Mouse (Mus musculus) hindbrain, postnatal 0 days (tissue): ENCODE results near the gene Tmem178b. TPM values are rescaled to one million over a fixed set of nuclear protein-coding genes. Genes with fewer than 3 reads are reported as not detected.

Experiments used
- ATAC-seq: fragments of 200-750 bp; cut with Nextera tagmentation; 2 replicates; pipeline ENCODE4 v1.8.0; 2017; ENCODE audit warnings: mild to moderate bottlenecking, moderate TSS enrichment, moderate library complexity
- DNase-seq: peaks from one replicate; pipeline ENCODE4 v3.0.0-alpha.2; 2015; ENCODE audit warnings: low spot score
- H3K27ac ChIP-seq: fragments of 300-500 bp; sonication (generic); 2 replicates; pipeline ENCODE4 v1.5.1; 2014; ENCODE audit warnings: mild to moderate bottlenecking
- H3K27me3 ChIP-seq: fragments of 300-500 bp; sonication (generic); 2 replicates; pipeline ENCODE4 v1.6.1; 2014; ENCODE audit warnings: low read length, mixed read lengths; ENCODE audit not compliant: insufficient read depth
- H3K36me3 ChIP-seq: fragments of 300-500 bp; sonication (generic); 2 replicates; pipeline ENCODE4 v1.6.1; 2014; ENCODE audit warnings: low read length, mixed read lengths; ENCODE audit not compliant: insufficient read depth
- H3K4me1 ChIP-seq: fragments of 300-500 bp; sonication (generic); 2 replicates; pipeline ENCODE4 v1.6.1; 2014; ENCODE audit warnings: antibody characterized with exemption, low read length, mixed read lengths; ENCODE audit not compliant: insufficient read depth
- H3K4me2 ChIP-seq: fragments of 300-500 bp; sonication (generic); 2 replicates; pipeline ENCODE4 v1.6.1; 2014; ENCODE audit warnings: low read depth, mild to moderate bottlenecking, low read length, moderate library complexity, mixed read lengths
- H3K4me3 ChIP-seq: fragments of 300-500 bp; sonication (generic); 2 replicates; pipeline ENCODE4 v1.5.1; 2014; ENCODE audit warnings: low read length
- H3K9ac ChIP-seq: fragments of 300-500 bp; sonication (generic); replicated peaks from 2 replicates; pipeline ENCODE4 v1.6.1; 2014; ENCODE audit warnings: mild to moderate bottlenecking, low read length, moderate library complexity, mixed read lengths
- H3K9me3 ChIP-seq: fragments of 300-500 bp; sonication (generic); 2 replicates; pipeline ENCODE4 v1.6.1; 2016; ENCODE audit warnings: low read length, mixed read lengths
- CTCF ChIP-seq: IDR thresholded peaks from 2 replicates; pipeline ENCODE4 v1.5.1; 2016; ENCODE audit warnings: antibody characterized with exemption, control low read depth, low read depth
- WGBS: fragments of 180-500 bp; shearing (Covaris S2); extraction: QIAGEN DNeasy Blood & Tissue Kit; methylation state at CpG from one replicate; pipeline ENCODE4 v1.1.7; 2014; 5-methylcytosine and 5-hydroxymethylcytosine counted together
- polyA plus RNA-seq: library from polyadenylated mRNA; unstranded; fragments of >200 nt; fragmentation: Nextera tagmentation; extraction: Ambion mirVana; gene quantifications from 2 replicates; pipeline ENCODE4 v1.2.1, GENCODE M21; 2015
- total RNA-seq: library from RNA; depleted of rRNA; stranded (reverse); fragments of >200 nt; gene quantifications from 2 replicates; pipeline ENCODE4 v1.2.3, GENCODE M21; 2014

Tmem178b gene
- total and polyA plus RNA-seq, 2 experiments from 2014 or later: 31.4 to 146 TPM

DNA sequence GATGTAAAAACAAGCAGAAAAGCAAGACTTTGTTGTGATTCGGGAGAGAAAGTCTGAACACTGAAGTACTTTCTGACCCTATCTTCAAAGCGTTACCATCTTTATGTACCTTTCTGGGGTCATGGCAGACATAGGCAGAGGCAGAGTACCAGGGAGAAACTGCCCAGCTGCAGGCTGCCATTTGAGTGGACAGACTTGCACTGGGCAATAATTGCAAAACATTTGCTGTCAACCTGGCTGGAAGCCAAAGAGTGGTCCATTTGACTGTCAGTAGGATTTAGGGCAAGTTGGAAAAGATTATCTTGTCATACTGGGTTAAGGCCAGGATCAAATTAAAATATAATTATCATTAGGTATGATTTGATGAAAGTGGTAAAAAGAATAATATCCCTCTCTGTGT lies 247.1 kb downstream of the Tmem178b start:
- DNase-seq (peak; percentile 55), ATAC-seq (no peak)
- no peak overlapping the region for H3K4me3 ChIP-seq
- no peak overlapping the region for H3K9ac ChIP-seq
- no peak overlapping the region for H3K27ac ChIP-seq
- WGBS: 76% methylated on average over 2 of the region's 2 CpGs
- no peaks in the 10 kb centered on the region for H3K36me3 ChIP-seq
- no peaks in the 10 kb centered on the region for H3K9me3 ChIP-seq
- H3K27me3 ChIP-seq: no peaks in the 10 kb centered on the region
- H3K4me1 ChIP-seq: peaks cover 9% of the 10 kb centered on the region
- TF ChIP-seq CTCF: no peak
- no peak overlapping the region for H3K4me2 ChIP-seq

DNA sequence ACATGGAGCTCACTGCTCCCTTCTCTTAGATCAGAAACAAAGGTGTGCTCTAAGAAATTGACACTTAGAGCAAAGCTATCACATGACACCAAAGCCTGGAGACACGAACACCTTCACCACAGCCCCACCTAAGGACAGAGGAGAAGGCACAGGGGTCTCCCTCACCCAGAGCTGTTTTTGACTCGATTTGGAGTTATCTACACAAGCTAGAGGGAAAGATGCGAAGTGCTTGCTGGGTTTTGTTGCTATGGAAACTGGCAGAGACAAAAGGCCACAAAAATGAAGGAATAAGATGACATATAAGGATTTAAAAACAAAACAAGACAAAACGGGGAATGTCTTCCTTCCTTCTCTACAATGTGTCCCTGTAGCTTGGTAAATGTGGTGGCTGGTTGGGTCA lies 248.4 kb downstream of the Tmem178b start:
- no peak for ATAC-seq

DNA sequence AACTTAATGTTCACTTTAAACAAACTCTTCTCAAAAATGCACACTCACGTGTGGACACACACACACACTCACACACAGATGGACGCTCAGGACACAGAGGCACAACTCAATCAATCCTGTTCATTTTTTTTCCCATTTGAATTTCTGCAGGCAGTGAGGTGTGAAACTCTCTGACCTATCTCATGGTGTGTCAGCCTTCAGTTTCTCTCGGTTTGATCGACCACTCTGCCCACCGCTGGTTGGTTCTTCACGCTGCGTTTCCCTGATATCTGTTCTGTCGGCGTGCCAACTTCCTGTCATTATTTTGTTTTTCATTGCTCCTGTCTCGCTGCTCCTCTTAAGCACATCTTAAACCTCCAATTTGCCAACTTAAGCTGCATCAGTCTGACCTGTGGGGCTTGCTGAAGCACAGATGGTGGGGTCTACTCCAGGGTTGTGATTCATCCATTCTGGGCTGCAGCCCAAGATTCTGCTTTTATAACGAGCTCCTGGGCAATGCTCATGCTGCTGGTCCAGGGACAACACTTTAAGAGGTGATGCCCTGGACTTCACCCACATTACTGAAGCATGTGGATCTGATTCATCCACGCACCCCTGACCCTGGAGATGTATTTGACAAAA lies 250.1 kb downstream of the Tmem178b start:
- TF ChIP-seq CTCF: no peak
- Histone ChIP-seq H3K4me2 (no peak overlapping the region), H3K9ac (no peak overlapping the region), H3K36me3 (no peaks in the 10 kb centered on the region), H3K9me3 (no peaks in the 10 kb centered on the region), H3K27ac (no peak overlapping the region), H3K27me3 (no peaks in the 10 kb centered on the region), H3K4me1 (0 out of 2 replicates have a peak, but pooled peaks cover 5% of the 10 kb centered on the region), H3K4me3 (no peak overlapping the region)
- peak; percentile 75 for ATAC-seq
- DNase-seq: peak; percentile 66
- WGBS: 44% methylated on average over 12 of the region's 12 CpGs

More for the DNA sequence above, 248.4 kb downstream of the Tmem178b start:
- H3K27me3 ChIP-seq: no peaks in the 10 kb centered on the region
- DNase-seq: peak; percentile 60
- no peak overlapping the region for H3K4me3 ChIP-seq
- H3K27ac ChIP-seq: 0 out of 2 replicates have a peak overlapping the region, but pooled peaks have one; percentile 8
- no peaks in the 10 kb centered on the region for H3K9me3 ChIP-seq
- no peaks in the 10 kb centered on the region for H3K36me3 ChIP-seq
- no peak overlapping the region for H3K4me2 ChIP-seq
- H3K9ac ChIP-seq: no peak overlapping the region
- 26% methylated on average over 4 of the region's 4 CpGs for WGBS
- 0 out of 2 replicates have a peak, but pooled peaks cover 5% of the 10 kb centered on the region for H3K4me1 ChIP-seq
- TF ChIP-seq CTCF: no peak

DNA sequence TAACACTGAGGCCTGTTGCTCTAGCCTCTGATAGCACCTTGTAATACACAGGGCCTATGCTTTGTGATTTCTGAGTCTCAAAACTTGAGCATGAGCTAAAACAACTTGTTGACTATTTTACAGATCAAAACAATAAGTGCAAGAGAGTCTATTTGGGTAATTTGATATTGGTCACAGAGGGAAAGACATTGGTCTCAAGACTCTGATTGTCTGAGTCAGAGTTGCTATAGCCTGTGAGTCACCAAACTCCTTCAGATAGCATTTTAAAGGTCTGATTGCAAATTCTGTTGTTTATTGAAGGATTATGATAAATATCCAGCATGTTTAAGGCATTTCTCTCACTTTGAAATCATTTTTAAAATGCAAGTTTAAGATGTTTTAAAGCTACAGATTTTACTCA lies 250.9 kb downstream of the Tmem178b start:
- Histone ChIP-seq H3K9ac (no peak overlapping the region), H3K27me3 (no peaks in the 10 kb centered on the region), H3K4me1 (0 out of 2 replicates have a peak, but pooled peaks cover 5% of the 10 kb centered on the region), H3K4me3 (no peak overlapping the region), H3K9me3 (no peaks in the 10 kb centered on the region), H3K4me2 (no peak overlapping the region), H3K27ac (no peak overlapping the region), H3K36me3 (no peaks in the 10 kb centered on the region)
- TF ChIP-seq CTCF: no peak
- DNase-seq (no peak), ATAC-seq (no peak)

DNA sequence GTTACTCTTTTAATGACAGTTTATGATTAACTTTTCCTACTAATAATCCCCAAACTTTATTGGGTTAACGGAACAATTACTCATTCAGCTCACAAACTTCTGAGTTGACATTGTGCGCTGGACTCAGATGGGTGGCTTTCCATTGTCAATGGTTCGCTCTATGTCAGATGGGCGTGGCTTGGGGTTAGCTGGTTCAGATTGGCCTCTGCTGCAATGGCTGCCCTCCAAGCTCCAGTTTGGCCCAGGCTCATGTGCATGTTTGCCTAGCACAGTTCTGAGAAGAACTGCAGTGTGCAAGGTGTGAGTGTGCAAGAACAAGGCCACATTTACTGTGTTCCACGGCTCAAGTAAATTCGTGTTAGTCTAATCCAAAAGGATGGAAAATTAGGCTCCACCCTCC lies 255.6 kb downstream of the Tmem178b start:
- no peak overlapping the region for H3K9ac ChIP-seq
- H3K36me3 ChIP-seq: no peaks in the 10 kb centered on the region
- H3K4me3 ChIP-seq: no peak overlapping the region
- no peak overlapping the region for H3K27ac ChIP-seq
- no peaks in the 10 kb centered on the region; the same call in none of the 2 replicates for H3K4me1 ChIP-seq
- H3K9me3 ChIP-seq: no peaks in the 10 kb centered on the region
- DNase-seq (no peak), ATAC-seq (no peak)
- H3K4me2 ChIP-seq: no peak overlapping the region
- WGBS: 84% methylated on average over 6 of the region's 6 CpGs
- no peak for TF ChIP-seq CTCF
- H3K27me3 ChIP-seq: no peaks in the 10 kb centered on the region

DNA sequence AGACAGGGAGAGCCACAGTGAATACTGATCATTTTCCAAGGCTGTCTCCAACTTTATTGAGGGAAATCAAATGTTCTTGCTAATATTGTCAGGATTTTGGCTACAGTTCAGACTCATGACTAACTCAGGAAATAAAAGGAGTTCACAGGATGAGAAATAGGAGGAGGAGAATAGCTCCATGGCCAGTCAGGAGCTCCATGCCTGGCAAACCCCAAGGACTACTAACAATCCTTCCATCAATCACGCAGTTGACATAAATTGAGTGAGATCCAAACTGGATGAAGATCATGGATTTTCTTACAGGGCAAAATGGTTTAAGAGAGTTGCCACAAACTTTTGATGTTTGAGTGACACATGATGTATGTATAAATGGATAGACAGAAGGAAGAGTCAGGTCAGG lies 258.9 kb downstream of the Tmem178b start:
- H3K27me3 ChIP-seq: no peaks in the 10 kb centered on the region
- no peak for TF ChIP-seq CTCF
- ATAC-seq (no peak), DNase-seq (no peak)
- H3K36me3 ChIP-seq: no peaks in the 10 kb centered on the region
- no peaks in the 10 kb centered on the region; the same call in none of the 2 replicates for H3K4me1 ChIP-seq
- no peak overlapping the region for H3K27ac ChIP-seq
- no peaks in the 10 kb centered on the region for H3K9me3 ChIP-seq
- WGBS: 81% methylated on average over 1 of the region's 1 CpGs
- H3K9ac ChIP-seq: no peak overlapping the region
- H3K4me3 ChIP-seq: no peak overlapping the region
- no peak overlapping the region for H3K4me2 ChIP-seq

DNA sequence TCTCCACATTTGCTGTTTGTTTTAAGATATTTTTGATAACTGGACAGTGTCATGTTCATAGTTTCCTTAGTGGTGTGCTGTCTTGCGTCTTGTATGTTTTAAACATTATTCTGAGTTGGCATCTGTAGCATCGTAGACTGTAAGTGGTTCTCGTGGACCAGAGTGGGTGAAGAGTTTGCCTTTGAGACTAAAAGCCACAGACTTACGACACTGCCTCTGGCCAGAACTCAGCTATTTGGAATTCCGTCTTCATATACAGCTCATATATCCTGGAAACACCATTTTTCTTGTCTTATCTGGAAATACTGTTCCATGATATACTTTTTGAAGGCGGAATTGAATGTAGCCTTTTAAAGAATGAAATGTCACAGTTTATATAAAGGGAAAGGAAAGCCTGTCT lies 260.4 kb downstream of the Tmem178b start:
- Histone ChIP-seq H3K4me2 (no peak overlapping the region), H3K4me1 (peaks cover 4% of the 10 kb centered on the region), H3K27ac (no peak overlapping the region), H3K9ac (no peak overlapping the region), H3K9me3 (no peaks in the 10 kb centered on the region), H3K36me3 (no peaks in the 10 kb centered on the region), H3K4me3 (no peak overlapping the region), H3K27me3 (no peaks in the 10 kb centered on the region)
- WGBS: 85% methylated on average over 6 of the region's 6 CpGs
- no peak for TF ChIP-seq CTCF
- no peak for DNase-seq
- no peak for ATAC-seq
